Mouse (Mus musculus) hindbrain, embryonic 16.5 days (tissue): Measurements from ENCODE around the gene Alyref. TPM values are rescaled to one million over a fixed set of nuclear protein-coding genes. Genes with fewer than 3 reads are reported as not detected.

Experiments used
- ATAC-seq: fragments of 200-750 bp; cut with Nextera tagmentation; 2 replicates; pipeline ENCODE4 v1.8.0; 2017; ENCODE audit warnings: moderate TSS enrichment, moderate library complexity
- H3K27ac ChIP-seq: fragments of 300-500 bp; sonication (generic); 2 replicates; pipeline ENCODE4 v1.5.1; 2014; ENCODE audit warnings: low read depth, mild to moderate bottlenecking, control low read depth, low read length, moderate library complexity
- H3K27me3 ChIP-seq: fragments of 300-500 bp; sonication (generic); replicated peaks from 2 replicates; pipeline ENCODE4 v1.6.1; 2014; ENCODE audit warnings: low read length; ENCODE audit not compliant: control insufficient read depth, insufficient read depth
- H3K36me3 ChIP-seq: fragments of 300-500 bp; sonication (generic); 2 replicates; pipeline ENCODE4 v1.6.1; 2014; ENCODE audit warnings: mild to moderate bottlenecking, low read length, moderate library complexity, mixed read lengths; ENCODE audit not compliant: control insufficient read depth, insufficient read depth
- H3K4me1 ChIP-seq: fragments of 300-500 bp; sonication (generic); 2 replicates; pipeline ENCODE4 v1.6.1; 2014; ENCODE audit warnings: low read depth, low read length; ENCODE audit not compliant: control insufficient read depth, insufficient read depth
- H3K4me2 ChIP-seq: fragments of 300-500 bp; sonication (generic); 2 replicates; pipeline ENCODE4 v1.6.1; 2014; ENCODE audit warnings: mild to moderate bottlenecking, low read length, control low read depth, moderate library complexity
- H3K4me3 ChIP-seq: fragments of 300-500 bp; sonication (generic); 2 replicates; pipeline ENCODE4 v1.5.1; 2014; ENCODE audit warnings: mild to moderate bottlenecking, low read length, control low read depth, moderate library complexity
- H3K9ac ChIP-seq: fragments of 300-500 bp; sonication (generic); 2 replicates; pipeline ENCODE4 v1.6.1; 2014; ENCODE audit warnings: low read depth, mild to moderate bottlenecking, control low read depth, low read length, moderate library complexity
- H3K9me3 ChIP-seq: fragments of 300-500 bp; sonication (generic); 2 replicates; pipeline ENCODE4 v1.6.1; 2014; ENCODE audit warnings: mild to moderate bottlenecking, low read length, moderate library complexity; ENCODE audit not compliant: control insufficient read depth
- WGBS: fragments of 180-500 bp; shearing (Covaris S2); extraction: QIAGEN DNeasy Blood & Tissue Kit; methylation state at CpG from one replicate; pipeline ENCODE4 v1.1.7; 2014; 5-methylcytosine and 5-hydroxymethylcytosine counted together
- polyA plus RNA-seq: library from polyadenylated mRNA; unstranded; fragments of >200 nt; fragmentation: Nextera tagmentation; extraction: Ambion mirVana; gene quantifications from 2 replicates; pipeline ENCODE4 v1.2.1, GENCODE M21; 2015

Gene Alyref
- polyA plus RNA-seq, 1 experiment from 2014 or later: 55.8 TPM

DNA sequence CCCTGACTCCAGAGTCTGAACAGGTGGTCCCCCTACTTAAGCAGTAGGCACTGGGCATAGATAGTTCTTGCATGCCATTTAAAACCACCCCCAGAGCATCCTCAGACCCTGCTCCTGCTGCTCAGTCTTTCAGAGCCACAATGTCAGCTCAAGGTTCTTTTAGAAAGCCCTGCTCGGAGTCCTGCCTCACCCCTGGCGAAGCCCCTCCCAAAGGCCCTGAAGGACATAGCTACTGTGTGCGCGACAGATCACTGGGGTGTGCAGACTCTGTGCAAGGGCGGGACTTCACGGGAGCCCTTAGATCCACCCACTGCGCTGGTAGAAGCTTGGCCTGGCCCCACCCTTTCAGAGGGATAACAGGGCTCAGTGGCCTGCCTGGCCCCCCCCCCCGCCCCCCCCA lies 11.1 kb upstream of the Alyref start:
- H3K9me3 ChIP-seq: no peaks in the 10 kb centered on the region
- H3K4me1 ChIP-seq: peaks cover 9% of the 10 kb centered on the region
- H3K27ac ChIP-seq: no peak overlapping the region
- 44% methylated on average over 8 of the region's 8 CpGs for WGBS
- H3K9ac ChIP-seq: peak overlapping the region; percentile 24; the same call in 1 of the 2 replicates
- H3K4me2 ChIP-seq: no peak overlapping the region
- H3K27me3 ChIP-seq: peaks cover 2% of the 10 kb centered on the region; the same call in 1 of the 2 replicates
- no peak overlapping the region for H3K4me3 ChIP-seq
- ATAC-seq: no peak
- H3K36me3 ChIP-seq: peaks cover 38% of the 10 kb centered on the region

DNA sequence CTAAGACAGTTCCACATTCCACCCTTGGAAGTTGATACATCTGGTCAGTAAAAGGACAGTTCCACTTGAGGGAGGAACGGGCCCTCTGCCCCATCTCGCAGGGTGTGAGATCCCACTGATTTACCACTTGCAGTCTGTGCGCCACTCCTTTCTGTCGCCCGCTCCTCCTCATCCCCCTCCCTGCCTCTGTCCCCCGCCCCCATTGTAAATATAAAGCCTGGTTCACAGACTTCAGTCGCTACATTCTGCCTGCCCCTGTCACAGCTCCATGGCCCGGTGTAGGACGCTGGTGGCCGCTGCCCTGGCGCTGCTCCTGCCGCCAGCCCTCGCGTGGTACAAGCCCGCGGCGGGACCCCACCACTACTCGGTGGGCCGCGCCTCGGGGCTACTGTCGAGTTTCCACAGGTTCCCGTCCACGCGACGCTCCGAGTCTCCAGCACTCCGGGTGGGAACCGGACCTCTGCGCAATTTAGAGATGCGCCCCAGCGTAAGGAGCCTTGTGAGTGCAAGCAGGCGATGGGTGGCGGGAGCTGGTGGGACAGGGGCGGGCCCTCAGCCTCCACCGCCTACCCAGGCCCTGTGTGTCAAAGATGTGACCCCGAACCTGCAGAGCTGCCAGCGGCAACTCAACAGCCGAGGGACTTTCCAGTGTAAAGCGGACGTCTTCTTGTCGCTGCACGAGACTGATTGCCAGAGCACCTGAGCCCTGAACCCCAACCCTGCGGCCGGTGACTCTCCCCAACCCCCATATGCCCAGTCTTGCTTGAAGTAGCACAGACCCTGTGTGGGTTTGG lies 10.3 kb upstream of the Alyref start, which contains the start of gene Npb:
TSS of gene Npb (plus strand) at position 237 of the 794 bp plus-strand sequence.
- peak within 1 kb of the TSS; percentile 48 for H3K4me2 ChIP-seq
- H3K36me3 ChIP-seq: peaks cover 33% of the 10 kb centered on the region
- H3K9me3 ChIP-seq: no peaks in the 10 kb centered on the region
- no peak within 1 kb of the TSS for H3K4me3 ChIP-seq
- H3K27me3 ChIP-seq: peaks cover 2% of the 10 kb centered on the region; the same call in 1 of the 2 replicates
- no peak for ATAC-seq
- peaks cover 9% of the 10 kb centered on the region for H3K4me1 ChIP-seq
- H3K9ac ChIP-seq: peak within 1 kb of the TSS; percentile 53
- H3K27ac ChIP-seq: no peak within 1 kb of the TSS
- WGBS: 10% methylated on average over 45 of the region's 45 CpGs

DNA sequence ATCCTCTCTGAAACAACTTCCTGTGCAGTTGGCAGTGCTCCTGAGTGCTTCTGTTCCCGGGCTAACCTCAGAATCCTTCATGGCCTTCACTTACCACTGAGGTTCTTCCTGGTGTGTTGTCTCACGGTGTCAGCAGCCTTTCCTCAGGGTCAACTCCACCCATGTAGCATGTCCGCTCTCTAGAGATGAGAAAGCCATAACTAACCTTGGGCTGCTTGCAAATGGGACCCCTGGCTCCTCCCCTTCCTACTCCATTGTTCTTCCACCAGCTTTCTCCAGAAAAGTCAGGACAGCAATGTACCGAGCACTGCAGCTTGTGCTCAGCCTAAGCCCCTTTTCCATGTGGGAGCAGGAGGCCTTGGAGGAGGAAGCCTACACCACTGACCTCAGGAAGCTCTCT lies 8.6 kb upstream of the Alyref start:
- H3K27ac ChIP-seq: no peak overlapping the region
- no peaks in the 10 kb centered on the region for H3K9me3 ChIP-seq

DNA sequence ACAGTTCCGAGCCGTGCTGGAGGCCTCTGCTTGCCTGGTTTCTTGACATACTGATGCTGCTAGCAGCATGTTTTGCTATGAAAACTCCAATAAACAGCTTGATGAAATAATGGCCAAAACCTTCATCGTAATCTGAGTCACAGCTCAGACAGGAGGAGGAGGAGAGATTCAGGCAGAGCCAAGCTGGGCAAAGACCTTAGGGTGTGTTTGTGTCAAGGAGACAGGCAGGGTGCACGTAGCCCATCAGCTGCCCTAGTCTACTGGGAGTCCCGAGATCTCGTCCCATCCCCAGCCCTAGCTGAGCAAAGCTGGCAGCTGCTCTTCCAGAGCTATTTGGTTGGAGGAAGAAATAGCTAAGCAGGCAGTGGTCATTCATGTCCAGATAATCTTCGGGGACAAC lies 7.5 kb upstream of the Alyref start:
- Histone ChIP-seq H3K27me3 (peaks cover 2% of the 10 kb centered on the region; the same call in 1 of the 2 replicates), H3K9ac (no peak overlapping the region), H3K4me1 (peaks cover 9% of the 10 kb centered on the region), H3K4me2 (no peak overlapping the region), H3K4me3 (no peak overlapping the region), H3K36me3 (peaks cover 19% of the 10 kb centered on the region), H3K9me3 (no peaks in the 10 kb centered on the region), H3K27ac (no peak overlapping the region)
- 83% methylated on average over 7 of the region's 7 CpGs for WGBS
- ATAC-seq: no peak

More for the DNA sequence above, 8.6 kb upstream of the Alyref start:
- H3K27me3 ChIP-seq: peaks cover 2% of the 10 kb centered on the region; the same call in 1 of the 2 replicates
- no peak overlapping the region for H3K4me2 ChIP-seq
- H3K4me1 ChIP-seq: peaks cover 9% of the 10 kb centered on the region
- H3K4me3 ChIP-seq: no peak overlapping the region
- no peak overlapping the region for H3K9ac ChIP-seq
- H3K36me3 ChIP-seq: peaks cover 28% of the 10 kb centered on the region
- 76% methylated on average over 4 of the region's 4 CpGs for WGBS
- no peak for ATAC-seq

DNA sequence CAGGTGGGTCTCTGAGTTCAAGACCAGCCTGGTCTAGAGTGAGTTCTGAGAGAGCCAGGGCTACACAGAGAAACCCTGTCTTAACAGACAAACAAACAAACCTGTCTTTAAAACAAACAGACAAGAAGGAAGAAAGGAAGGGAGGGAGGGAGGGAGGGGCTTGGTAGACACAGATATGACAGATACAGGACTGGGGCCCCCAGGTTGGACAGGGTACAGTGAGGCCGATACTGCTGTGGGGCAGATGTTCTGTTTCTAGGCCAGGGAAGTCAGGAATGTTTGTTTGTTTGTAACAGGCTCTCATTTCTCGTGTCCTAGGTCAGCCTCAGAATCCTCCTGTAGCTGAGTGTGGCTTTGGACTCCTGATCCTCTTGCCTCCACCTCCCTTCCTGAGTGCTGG lies 5.4 kb upstream of the Alyref start:
- H3K4me1 ChIP-seq: peaks cover 8% of the 10 kb centered on the region
- no peak for ATAC-seq
- no peak overlapping the region for H3K9ac ChIP-seq
- H3K27ac ChIP-seq: no peak overlapping the region
- 94% methylated on average over 2 of the region's 2 CpGs for WGBS
- H3K4me3 ChIP-seq: no peak overlapping the region
- no peaks in the 10 kb centered on the region for H3K27me3 ChIP-seq
- no peak overlapping the region for H3K4me2 ChIP-seq
- H3K36me3 ChIP-seq: peaks cover 13% of the 10 kb centered on the region
- no peaks in the 10 kb centered on the region for H3K9me3 ChIP-seq

DNA sequence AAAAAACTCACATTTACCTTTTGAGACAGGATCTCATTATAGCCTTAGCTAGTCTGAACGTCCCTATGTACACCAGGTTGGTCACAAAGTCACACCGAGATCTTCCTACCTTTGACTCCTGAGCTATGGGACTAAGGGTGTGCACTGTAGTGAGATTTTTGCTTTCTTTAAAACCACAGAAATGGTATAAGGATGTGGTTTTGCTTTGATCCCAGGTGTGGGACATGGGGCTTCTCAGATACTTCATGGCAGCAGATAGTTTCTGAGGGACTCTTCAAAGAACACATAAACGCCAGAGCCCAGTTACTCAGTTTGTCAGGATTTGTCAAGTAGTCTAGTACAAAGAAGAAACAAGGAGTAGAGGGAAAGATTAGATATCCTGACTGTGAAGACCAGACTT lies 2.6 kb upstream of the Alyref start:
- H3K9ac ChIP-seq: no peak overlapping the region
- ATAC-seq: no peak
- 95% methylated on average over 3 of the region's 3 CpGs for WGBS
- no peak overlapping the region for H3K27ac ChIP-seq
- H3K36me3 ChIP-seq: peaks cover 21% of the 10 kb centered on the region
- H3K27me3 ChIP-seq: no peaks in the 10 kb centered on the region
- H3K4me3 ChIP-seq: no peak overlapping the region
- no peak overlapping the region for H3K4me2 ChIP-seq
- H3K4me1 ChIP-seq: peaks cover 16% of the 10 kb centered on the region
- no peaks in the 10 kb centered on the region for H3K9me3 ChIP-seq

DNA sequence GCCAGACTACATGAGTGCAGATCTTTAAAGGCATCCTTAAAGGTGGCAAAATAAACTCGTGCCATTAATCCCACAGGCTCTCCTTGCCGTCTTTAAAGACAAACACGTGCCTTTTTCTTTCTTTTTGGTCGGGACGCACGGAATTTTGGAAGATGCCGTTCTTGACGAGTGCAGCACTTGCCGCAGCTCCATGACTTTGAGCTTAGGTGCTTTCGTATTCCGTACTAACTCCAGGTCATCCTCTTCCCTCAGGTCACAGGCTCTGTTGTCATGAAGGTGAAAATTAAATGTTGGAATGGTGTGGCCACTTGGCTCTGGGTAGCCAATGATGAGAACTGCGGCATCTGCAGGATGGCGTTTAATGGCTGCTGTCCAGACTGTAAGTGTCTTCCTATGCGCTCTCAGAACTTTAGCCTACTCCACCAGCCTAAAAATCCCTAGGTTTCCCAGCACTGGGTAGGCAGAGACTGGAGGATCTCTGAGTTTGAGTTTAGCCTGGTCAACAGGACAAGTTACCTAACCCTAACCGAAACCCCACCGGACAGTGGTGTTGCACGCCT lies 905 bp upstream of the Alyref start:
- Histone ChIP-seq H3K4me2 (peak overlapping the region; percentile 65), H3K4me3 (peak overlapping the region; percentile 98), H3K9ac (peak overlapping the region; percentile 98), H3K27me3 (no peaks in the 10 kb centered on the region), H3K4me1 (peaks cover 16% of the 10 kb centered on the region), H3K9me3 (no peaks in the 10 kb centered on the region), H3K27ac (peak overlapping the region; percentile 84; the same call in 1 of the 2 replicates), H3K36me3 (peaks cover 29% of the 10 kb centered on the region)
- ATAC-seq: no peak
- WGBS: 45% methylated on average over 17 of the region's 17 CpGs

DNA sequence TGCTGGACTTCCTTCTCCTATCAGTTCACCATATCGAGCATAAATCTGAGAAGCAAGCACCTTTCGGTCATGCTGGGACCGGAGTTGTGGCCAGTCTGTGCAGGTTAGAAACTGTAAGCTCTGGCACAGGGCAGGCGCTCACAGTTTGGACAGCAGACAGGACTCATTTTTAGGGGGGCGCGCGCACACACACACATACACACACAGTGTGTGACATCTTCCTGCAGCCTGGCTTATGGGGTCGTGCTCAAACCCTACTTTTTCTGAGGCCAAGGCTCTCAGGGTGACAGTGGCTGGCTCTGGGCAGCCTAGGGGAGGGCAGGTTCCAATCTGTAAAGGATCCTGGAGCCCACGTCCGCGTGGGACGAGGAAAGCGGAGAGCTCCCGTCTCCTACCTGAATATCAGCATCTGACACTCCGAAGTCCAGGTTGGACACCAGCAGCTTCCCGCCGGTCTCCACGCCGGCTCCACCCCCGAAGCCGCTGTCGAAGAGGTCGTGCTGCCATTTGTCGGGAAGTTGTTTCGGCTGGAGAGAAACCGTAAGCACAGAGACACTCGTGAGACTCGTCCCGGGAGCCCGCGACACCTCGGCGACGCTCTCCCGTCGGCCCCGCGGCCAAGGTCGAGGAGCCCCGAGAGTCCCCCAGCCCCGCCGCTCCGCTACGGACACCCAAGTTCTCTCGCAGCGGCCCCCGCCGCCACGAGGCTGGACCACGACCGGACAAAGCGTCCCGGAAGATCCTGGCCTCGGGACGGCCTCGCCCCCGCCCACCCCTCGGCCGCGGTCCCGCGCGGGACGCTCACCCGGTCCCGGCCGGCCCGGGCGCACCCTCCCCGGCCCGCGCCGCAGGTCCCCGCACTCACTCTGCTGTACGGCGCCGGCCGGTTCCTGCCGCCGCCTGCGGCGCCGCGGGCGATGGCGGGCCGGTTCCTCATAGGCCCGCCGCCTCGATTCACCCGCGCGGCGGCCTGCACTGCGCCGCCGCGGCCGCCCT lies 627 bp downstream of the Alyref start:
- H3K4me1 ChIP-seq: peaks cover 16% of the 10 kb centered on the region
- peak overlapping the region; percentile 99 for H3K4me2 ChIP-seq
- ATAC-seq: peak; percentile 54; the same call in 1 of the 2 replicates
- peak overlapping the region; percentile 98 for H3K4me3 ChIP-seq
- peaks cover 39% of the 10 kb centered on the region for H3K36me3 ChIP-seq
- no peaks in the 10 kb centered on the region for H3K9me3 ChIP-seq
- WGBS: 4% methylated on average over 85 of the region's 99 CpGs
- peak overlapping the region; percentile 98 for H3K9ac ChIP-seq
- H3K27ac ChIP-seq: peak overlapping the region; percentile 89
- H3K27me3 ChIP-seq: no peaks in the 10 kb centered on the region
